Mouse (Mus musculus): ENCODE data around the gene Wdr92.

DNA sequence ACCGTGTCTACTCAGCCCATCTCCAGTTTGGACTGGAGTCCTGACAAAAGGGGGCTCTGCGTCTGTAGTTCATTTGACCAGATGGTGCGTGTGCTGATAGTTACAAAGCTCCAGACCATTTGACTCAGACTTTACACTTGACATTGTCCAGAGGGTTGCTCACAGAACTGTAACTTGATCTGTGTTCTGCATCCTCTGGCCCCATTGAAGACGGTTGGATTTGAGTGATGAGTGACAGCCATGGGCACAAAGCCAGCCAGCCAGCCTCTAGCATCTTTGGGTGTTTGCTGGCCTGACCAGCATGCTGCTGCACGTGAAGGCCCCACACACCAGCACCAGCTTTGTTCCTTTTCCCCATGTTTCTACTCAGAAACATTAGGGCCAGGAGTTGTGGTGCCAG lies 50.9 kb downstream of the Wdr92 start:
- TF ChIP-seq GATA1 (IDR thresholded peaks at IDR 0.05; ENCODE audit: borderline replicate concordance, low read length), result no peak
- no peak for TF ChIP-seq FLI1 (IDR thresholded peaks at IDR 0.05; ENCODE audit: low read length)
